Mouse (Mus musculus) neural tube, embryonic 11.5 days (tissue): Measurements from ENCODE around the gene Arfrp1. TPM values are rescaled to one million over a fixed set of nuclear protein-coding genes. Genes with fewer than 3 reads are reported as not detected.
A peak's percentile ranks its signal among the peaks of the same experiment; 100 is the strongest.

Source experiments
- ATAC-seq: fragments of 200-750 bp; cut with Nextera tagmentation; 2 replicates; pipeline ENCODE4 v1.8.0; 2017; ENCODE audit warnings: moderate number of reproducible peaks, mild to moderate bottlenecking, moderate TSS enrichment, moderate library complexity; ENCODE audit not compliant: insufficient read depth, low FRiP score, low TSS enrichment
- DNase-seq: peaks from one replicate; pipeline ENCODE4 v3.0.0-alpha.2; 2015; ENCODE audit warnings: low spot score
- H3K27ac ChIP-seq: fragments of 300-500 bp; sonication (generic); 2 replicates; pipeline ENCODE4 v1.5.1; 2014; ENCODE audit warnings: low read depth, mild to moderate bottlenecking, low read length
- H3K27me3 ChIP-seq: fragments of 300-500 bp; sonication (generic); 2 replicates; pipeline ENCODE4 v1.6.1; 2014; ENCODE audit warnings: mild to moderate bottlenecking, low read length, mixed read lengths; ENCODE audit not compliant: control insufficient read depth, insufficient read depth
- H3K36me3 ChIP-seq: fragments of 300-500 bp; sonication (generic); 2 replicates; pipeline ENCODE4 v1.6.1; 2014; ENCODE audit warnings: mild to moderate bottlenecking, low read length, moderate library complexity, mixed read lengths; ENCODE audit not compliant: control insufficient read depth, insufficient read depth
- H3K4me1 ChIP-seq: fragments of 300-500 bp; sonication (generic); 2 replicates; pipeline ENCODE4 v1.6.1; 2014; ENCODE audit warnings: low read length, mixed read lengths; ENCODE audit not compliant: control insufficient read depth, insufficient read depth
- H3K4me2 ChIP-seq: fragments of 300-500 bp; sonication (generic); 2 replicates; pipeline ENCODE4 v1.6.1; 2014; ENCODE audit warnings: low read depth, mild to moderate bottlenecking, moderate library complexity
- H3K4me3 ChIP-seq: fragments of 300-500 bp; sonication (generic); 2 replicates; pipeline ENCODE4 v1.5.1; 2014; ENCODE audit warnings: low read depth, low read length
- H3K9ac ChIP-seq: fragments of 300-500 bp; sonication (generic); 2 replicates; pipeline ENCODE4 v1.6.1; 2014; ENCODE audit warnings: mild to moderate bottlenecking, low read length
- H3K9me3 ChIP-seq: fragments of 300-500 bp; sonication (generic); 2 replicates; pipeline ENCODE4 v1.6.1; 2016; ENCODE audit warnings: low read length; ENCODE audit not compliant: control insufficient read depth
- WGBS: fragments of 180-500 bp; shearing (Covaris S2); extraction: QIAGEN DNeasy Blood & Tissue Kit; methylation state at CpG from one replicate; pipeline ENCODE4 v1.1.7; 2014; 5-methylcytosine and 5-hydroxymethylcytosine counted together
- polyA plus RNA-seq: library from polyadenylated mRNA; unstranded; fragments of >200 nt; fragmentation: Nextera tagmentation; extraction: Ambion mirVana; gene quantifications from 2 replicates; pipeline ENCODE4 v1.2.1, GENCODE M21; 2014

Arfrp1 gene
- polyA plus RNA-seq, 1 experiment from 2014 or later: 63.3 TPM

GRCm38 (mm10) chr2:181364487-181364859 is 731 bp downstream of the Arfrp1 start:
- no peak; the same call in 1 of the 2 replicates for ATAC-seq

GRCm38 (mm10) chr2:181363946-181364345 is 1.3 kb downstream of the Arfrp1 start:
- Histone ChIP-seq H3K36me3 (peaks cover 14% of the 10 kb centered on the region), H3K27ac (no peak overlapping the region), H3K4me1 (peaks cover 20% of the 10 kb centered on the region), H3K4me3 (peak overlapping the region; percentile 87; the same call in 1 of the 2 replicates), H3K4me2 (peak overlapping the region; percentile 96), H3K27me3 (no peaks in the 10 kb centered on the region), H3K9me3 (no peaks in the 10 kb centered on the region), H3K9ac (no peak overlapping the region; the same call in 1 of the 2 replicates)
- 83% methylated on average over 3 of the region's 3 CpGs for WGBS
- DNase-seq (no peak), ATAC-seq (no peak)

More at GRCm38 (mm10) chr2:181364487-181364859, 731 bp downstream of the Arfrp1 start:
- DNase-seq: no peak
- 11% methylated on average over 14 of the region's 14 CpGs for WGBS
- Histone ChIP-seq H3K9ac (peak overlapping the region; percentile 93), H3K4me3 (peak overlapping the region; percentile 87), H3K9me3 (no peaks in the 10 kb centered on the region), H3K4me1 (peaks cover 20% of the 10 kb centered on the region), H3K27me3 (no peaks in the 10 kb centered on the region), H3K4me2 (peak overlapping the region; percentile 96), H3K27ac (no peak overlapping the region), H3K36me3 (peaks cover 13% of the 10 kb centered on the region)

GRCm38 (mm10) chr2:181356780-181357179 is 8.4 kb downstream of the Arfrp1 start:
- H3K36me3 ChIP-seq: peaks cover 24% of the 10 kb centered on the region
- H3K4me2 ChIP-seq: no peak overlapping the region
- no peak overlapping the region for H3K4me3 ChIP-seq
- H3K27ac ChIP-seq: no peak overlapping the region
- ATAC-seq (no peak), DNase-seq (no peak)
- H3K9ac ChIP-seq: no peak overlapping the region
- WGBS: 83% methylated on average over 3 of the region's 3 CpGs
- no peaks in the 10 kb centered on the region for H3K4me1 ChIP-seq
- H3K9me3 ChIP-seq: no peaks in the 10 kb centered on the region
- no peaks in the 10 kb centered on the region for H3K27me3 ChIP-seq

GRCm38 (mm10) chr2:181342766-181343165 is 22.4 kb downstream of the Arfrp1 start:
- no peak overlapping the region for H3K4me3 ChIP-seq
- H3K9me3 ChIP-seq: no peaks in the 10 kb centered on the region
- no peak for ATAC-seq
- no peak overlapping the region for H3K27ac ChIP-seq
- peaks cover 8% of the 10 kb centered on the region for H3K36me3 ChIP-seq
- no peak overlapping the region for H3K9ac ChIP-seq
- no peak for DNase-seq
- 96% methylated on average over 6 of the region's 6 CpGs for whole genome bisulfite sequencing
- no peaks in the 10 kb centered on the region for H3K4me1 ChIP-seq
- H3K27me3 ChIP-seq: no peaks in the 10 kb centered on the region
- no peak overlapping the region for H3K4me2 ChIP-seq

GRCm38 (mm10) chr2:181340426-181340825 is 24.8 kb downstream of the Arfrp1 start:
- ATAC-seq: no peak
- Histone ChIP-seq H3K9me3 (no peaks in the 10 kb centered on the region), H3K27ac (no peak overlapping the region), H3K27me3 (no peaks in the 10 kb centered on the region), H3K4me1 (no peaks in the 10 kb centered on the region), H3K9ac (no peak overlapping the region), H3K4me2 (no peak overlapping the region), H3K36me3 (peaks cover 8% of the 10 kb centered on the region), H3K4me3 (no peak overlapping the region)
- 90% methylated on average over 4 of the region's 4 CpGs for WGBS
- no peak for DNase-seq

GRCm38 (mm10) chr2:181334023-181334422 is 31.2 kb downstream of the Arfrp1 start:
- Histone ChIP-seq H3K36me3 (peaks cover 3% of the 10 kb centered on the region; the same call in 1 of the 2 replicates), H3K9me3 (no peaks in the 10 kb centered on the region), H3K27ac (no peak overlapping the region), H3K27me3 (no peaks in the 10 kb centered on the region), H3K4me2 (no peak overlapping the region), H3K9ac (no peak overlapping the region), H3K4me3 (no peak overlapping the region), H3K4me1 (no peaks in the 10 kb centered on the region)
- no peak for ATAC-seq
- peak; percentile 72 for DNase-seq
- 62% methylated on average over 3 of the region's 3 CpGs for WGBS

GRCm38 (mm10) chr2:181332542-181332941 is 32.7 kb downstream of the Arfrp1 start:
- Histone ChIP-seq H3K4me1 (no peaks in the 10 kb centered on the region), H3K4me2 (no peak overlapping the region), H3K9ac (no peak overlapping the region), H3K9me3 (no peaks in the 10 kb centered on the region), H3K4me3 (no peak overlapping the region), H3K27me3 (no peaks in the 10 kb centered on the region), H3K36me3 (peaks cover 9% of the 10 kb centered on the region), H3K27ac (no peak overlapping the region)
- ATAC-seq (no peak), DNase-seq (no peak)

- Histone ChIP-seq H3K4me1 (no peaks in the 10 kb centered on the region), H3K9ac (no peak overlapping the region), H3K9me3 (no peaks in the 10 kb centered on the region), H3K27ac (no peak overlapping the region), H3K27me3 (no peaks in the 10 kb centered on the region), H3K4me3 (no peak overlapping the region), H3K4me2 (no peak overlapping the region), H3K36me3 (peaks cover 8% of the 10 kb centered on the region)
- ATAC-seq (no peak), DNase-seq (no peak)
- 90% methylated on average over 2 of the region's 2 CpGs for WGBS
Observed at GRCm38 (mm10) chr2:181326098-181326497, 39.1 kb downstream of the Arfrp1 start.

- Histone ChIP-seq H3K9me3 (no peaks in the 10 kb centered on the region), H3K36me3 (no peaks in the 10 kb centered on the region; the same call in 1 of the 2 replicates), H3K4me3 (no peak overlapping the region), H3K27me3 (no peaks in the 10 kb centered on the region), H3K9ac (no peak overlapping the region), H3K4me1 (peaks cover 2% of the 10 kb centered on the region; the same call in 1 of the 2 replicates), H3K27ac (no peak overlapping the region), H3K4me2 (no peak overlapping the region)
- no peak for DNase-seq
- 65% methylated on average over 5 of the region's 5 CpGs for WGBS
- no peak for ATAC-seq
Observed at GRCm38 (mm10) chr2:181322136-181322535, 43.1 kb downstream of the Arfrp1 start.
